Mouse (Mus musculus) testis, postnatal 14 days (tissue): Measurements from ENCODE around the gene Phlda1.
"Not testable (repeated sequence)": the region's sequence is repeated elsewhere in the genome, so short reads cannot be mapped to it uniquely, and the experiment has no call there.

Experiments
- DNase-seq: peaks from one replicate; pipeline ENCODE4 v3.0.0; 2021; ENCODE audit warnings: low spot score

Phlda1 gene

DNA sequence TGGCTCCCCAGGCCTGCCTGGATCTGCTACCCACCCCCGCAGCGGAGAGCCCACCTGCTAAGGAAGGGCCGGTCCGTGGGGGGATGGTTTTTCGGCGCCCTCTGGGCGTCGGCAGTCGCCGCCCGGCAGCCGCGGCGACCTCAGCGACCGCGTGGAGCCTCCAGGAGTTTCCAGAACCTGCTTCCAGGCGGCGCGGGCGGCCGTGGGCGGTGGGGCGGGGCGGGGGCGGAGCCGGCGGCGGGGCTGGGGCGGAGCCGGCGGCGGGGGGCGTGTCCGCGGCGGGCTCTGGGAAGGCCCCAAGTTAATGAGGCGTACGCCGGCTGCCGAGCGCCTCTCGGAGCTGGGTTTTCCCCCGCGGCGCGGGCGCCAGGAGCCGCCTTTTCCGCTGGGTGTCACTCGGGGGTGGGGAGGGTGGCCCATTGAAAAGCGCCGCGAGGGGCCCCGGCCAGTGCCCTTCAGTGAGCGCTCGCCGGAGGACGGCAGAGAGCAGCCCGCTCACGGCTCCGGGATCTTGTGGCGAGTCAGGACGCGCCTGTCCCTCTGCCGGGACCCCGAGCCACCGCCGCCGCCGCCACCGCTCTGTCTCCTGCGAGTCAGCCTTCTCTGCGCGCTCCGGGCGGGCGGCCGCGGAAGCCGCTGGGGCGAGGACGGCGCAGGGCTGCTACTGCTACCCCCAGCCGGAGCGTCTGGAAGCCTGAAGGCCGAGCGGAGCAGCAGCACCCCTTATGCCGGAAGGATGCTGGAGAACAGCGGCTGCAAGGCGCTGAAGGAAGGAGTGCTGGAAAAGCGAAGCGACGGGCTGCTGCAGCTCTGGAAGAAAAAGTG lies at the start of gene Phlda1:
Gene Phlda1 (plus strand): TSS at position 186 of the 825 bp plus-strand sequence.
- DNase-seq, result peak; percentile 88

DNA sequence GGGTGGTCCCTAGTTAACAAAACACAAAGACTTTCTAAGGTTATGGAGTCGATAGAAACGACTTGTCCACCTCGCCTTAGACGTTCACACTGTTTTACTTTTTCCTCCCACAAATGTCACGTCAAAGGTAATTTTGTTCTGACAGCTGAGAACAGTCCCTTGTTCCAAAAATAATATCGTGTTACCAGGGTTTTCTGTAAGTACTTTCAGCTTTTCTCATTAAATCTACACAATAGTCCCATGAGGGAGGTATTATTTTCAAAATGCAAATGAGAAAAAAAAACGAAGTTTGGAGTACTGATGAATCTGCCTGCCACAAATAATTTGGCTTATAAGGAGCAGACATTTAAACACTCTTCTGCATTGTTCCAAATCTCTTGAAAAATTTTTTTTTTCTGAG lies 48.0 kb upstream of the Phlda1 start:
- DNase-seq, result no peak

- no peak for DNase-seq
Measured at GRCm38 (mm10) chr10:111459040-111459439, 47.0 kb upstream of the Phlda1 start.

DNA sequence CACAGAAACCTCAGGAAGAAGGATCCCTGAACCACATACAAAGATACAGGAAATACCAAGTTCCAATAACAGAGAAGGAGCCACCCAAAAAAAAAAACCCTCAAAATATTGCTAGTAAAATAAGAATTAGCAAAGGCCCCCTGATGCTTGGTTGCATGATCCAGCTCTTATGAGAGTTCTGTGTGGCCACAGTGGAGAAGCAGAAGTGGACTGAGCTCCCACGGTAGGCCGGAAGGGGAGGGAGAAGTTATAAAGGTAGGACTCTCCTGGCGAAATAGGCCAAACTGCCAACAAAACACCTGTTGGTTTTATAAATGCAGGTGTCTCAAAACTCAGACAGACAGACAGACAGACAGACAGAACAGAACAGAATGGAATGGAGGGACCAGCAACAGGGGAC lies 46.2 kb upstream of the Phlda1 start:
- no peak for DNase-seq

DNA sequence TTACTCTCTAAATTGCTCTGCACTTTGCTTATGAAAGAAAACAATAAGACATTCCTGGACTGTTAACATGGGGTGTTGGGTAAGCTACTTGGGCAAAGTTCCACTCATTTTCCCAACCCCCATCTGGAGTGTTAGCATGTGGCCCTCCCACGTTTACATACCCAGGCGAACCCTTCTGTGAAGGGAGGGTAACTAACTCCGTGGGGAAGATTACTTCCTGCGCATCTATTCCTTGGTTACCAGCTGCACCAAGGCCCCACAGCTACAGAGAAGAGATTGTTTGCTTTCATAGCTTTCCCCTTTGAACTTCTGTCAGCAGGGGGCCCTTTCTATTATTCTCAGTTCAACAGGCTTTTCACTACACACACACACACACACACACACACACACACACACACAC lies 45.7 kb upstream of the Phlda1 start:
- DNase-seq, result no peak

DNA sequence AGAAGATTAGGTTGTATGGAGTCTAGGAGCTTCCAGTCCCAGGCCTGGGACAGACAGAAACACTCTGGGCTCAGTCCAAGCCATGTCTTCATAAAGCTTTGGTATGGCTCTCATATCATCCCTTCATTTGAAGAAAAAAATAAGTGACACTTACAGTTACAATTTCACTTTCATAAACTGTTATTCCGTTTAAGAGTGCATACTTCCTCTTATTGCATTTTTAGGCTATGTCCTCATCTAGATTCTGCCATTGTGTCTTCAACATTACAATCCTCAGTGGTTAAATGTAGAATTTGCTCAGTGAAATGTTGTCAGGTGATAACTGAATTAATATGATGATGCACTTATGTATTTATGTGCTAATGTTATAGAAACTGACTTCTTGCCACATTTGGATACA lies 41.3 kb upstream of the Phlda1 start:
- no peak for DNase-seq

- no peak for DNase-seq
Measured at GRCm38 (mm10) chr10:111465409-111465808, 40.7 kb upstream of the Phlda1 start.

DNA sequence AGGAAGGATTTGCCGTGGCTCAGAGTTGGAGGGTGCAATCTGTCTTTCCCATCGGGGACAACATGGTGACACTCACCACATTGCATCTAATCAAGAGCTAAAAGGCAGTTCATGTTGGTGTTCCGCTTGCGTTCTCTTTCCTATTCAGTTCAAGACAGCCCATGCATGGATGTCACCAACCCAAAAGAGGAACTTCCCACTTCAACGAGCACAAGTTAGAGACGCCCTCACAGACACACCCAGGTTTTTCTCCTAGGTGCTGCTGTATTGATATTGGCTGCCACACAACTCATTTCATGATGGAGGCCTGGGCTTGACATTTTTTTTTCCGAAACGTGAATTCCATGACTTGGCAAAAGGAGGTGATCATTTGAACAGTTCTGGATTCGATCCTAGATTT lies 34.9 kb upstream of the Phlda1 start:
- DNase-seq, result no peak

DNA sequence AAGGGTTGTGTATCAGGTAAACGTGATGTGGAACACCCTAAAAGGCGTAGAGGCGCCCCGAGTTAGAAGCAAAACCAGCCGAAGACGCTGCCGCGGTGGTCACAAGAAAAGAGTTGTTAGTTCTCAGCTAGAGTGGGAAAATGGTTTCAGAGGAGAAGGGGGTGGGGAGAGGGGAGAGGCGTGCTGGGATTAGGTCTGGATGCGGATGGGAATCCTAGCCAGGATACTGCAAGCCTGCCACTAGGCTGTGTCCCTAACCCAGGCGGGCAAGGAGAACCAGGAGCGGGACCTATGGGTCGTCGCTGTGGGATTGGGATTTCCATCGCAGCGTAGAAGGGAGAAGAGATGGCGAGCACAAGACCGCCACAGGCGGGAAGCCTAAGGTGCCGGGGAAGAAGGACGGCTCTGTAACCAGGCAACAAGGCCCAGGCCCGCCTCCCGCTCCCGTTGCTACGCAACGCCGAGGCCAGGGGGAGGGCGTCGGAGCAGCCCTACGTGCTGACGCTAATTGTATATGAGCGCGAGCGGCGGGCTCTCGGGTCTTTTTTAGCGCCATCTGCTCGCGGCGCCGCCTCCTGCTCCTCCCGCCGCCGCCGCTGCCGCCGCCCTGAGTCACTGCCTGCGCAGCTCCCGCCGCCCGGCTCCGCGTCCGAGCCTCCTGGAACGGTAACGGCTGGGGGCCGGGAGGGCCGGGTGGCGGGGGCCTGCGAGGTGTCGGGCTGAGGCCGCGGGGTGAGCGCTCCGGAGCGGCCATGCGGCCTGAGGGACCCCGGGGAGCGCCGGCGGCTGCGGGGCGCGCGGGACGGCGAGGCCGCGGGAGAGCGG lies 33.2 kb upstream of the Phlda1 start, which contains the start of gene Nap1l1:
Gene Nap1l1 (plus strand): TSS at position 538 of the 825 bp plus-strand sequence.
- DNase-seq, result peak; percentile 98

GRCm38 (mm10) chr10:111473511-111474371 lies 32.3 kb upstream of the Phlda1 start:
- peak; percentile 77 for DNase-seq

GRCm38 (mm10) chr10:111476301-111476700 lies 29.8 kb upstream of the Phlda1 start:
- no peak for DNase-seq

DNA sequence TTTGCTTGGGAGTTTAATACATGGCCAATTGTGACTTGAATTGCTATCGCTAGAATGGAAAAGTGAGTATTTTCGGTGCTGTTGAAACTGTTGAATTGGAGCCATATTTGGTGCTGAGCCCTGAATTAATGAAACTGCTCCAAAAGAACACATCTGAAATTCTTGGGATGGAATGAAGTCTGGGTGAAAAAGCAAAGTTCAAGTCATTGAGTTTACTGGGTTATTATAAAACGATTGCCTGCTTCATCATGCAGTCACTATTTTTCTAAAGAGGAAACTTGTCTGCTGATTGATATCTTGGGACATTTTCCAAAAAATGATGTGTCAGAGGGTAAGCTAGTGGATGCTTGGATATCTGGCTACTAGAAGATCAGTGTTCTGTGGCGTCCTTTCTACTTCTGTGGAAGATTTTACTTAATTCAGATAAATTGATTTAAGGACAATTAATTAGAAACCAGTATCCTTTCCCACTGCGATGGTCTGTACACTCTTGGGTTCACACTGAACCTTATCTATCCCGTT lies 29.0 kb upstream of the Phlda1 start:
- no peak for DNase-seq

GRCm38 (mm10) chr10:111479599-111479998 lies 26.5 kb upstream of the Phlda1 start:
- DNase-seq, result no peak

GRCm38 (mm10) chr10:111482654-111483053 lies 23.4 kb upstream of the Phlda1 start:
- no peak for DNase-seq

- no peak for DNase-seq
Measured at GRCm38 (mm10) chr10:111484079-111484478, 22.0 kb upstream of the Phlda1 start.

DNA sequence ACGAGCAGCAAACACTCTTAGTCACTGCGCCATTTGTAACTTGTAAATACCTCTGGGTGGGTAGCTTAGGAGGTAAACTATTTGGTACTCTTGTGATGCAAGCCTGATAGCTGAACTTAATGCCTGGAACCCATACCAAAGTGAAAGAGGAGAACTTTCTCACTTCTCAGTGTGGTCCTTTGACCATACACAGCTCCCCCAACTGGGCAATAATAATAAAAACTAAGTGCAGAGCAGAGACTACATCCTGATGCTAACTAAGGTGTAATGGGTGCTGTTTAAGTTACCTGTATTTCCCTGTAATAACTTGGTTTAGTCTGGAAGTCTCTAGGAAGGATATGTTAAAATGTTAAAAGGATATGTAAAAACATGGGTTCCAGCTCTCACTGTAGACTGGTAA lies 17.3 kb upstream of the Phlda1 start:
- DNase-seq, result no peak

GRCm38 (mm10) chr10:111490079-111490478 lies 16.0 kb upstream of the Phlda1 start:
- DNase-seq, result not testable (repeated sequence)

DNA sequence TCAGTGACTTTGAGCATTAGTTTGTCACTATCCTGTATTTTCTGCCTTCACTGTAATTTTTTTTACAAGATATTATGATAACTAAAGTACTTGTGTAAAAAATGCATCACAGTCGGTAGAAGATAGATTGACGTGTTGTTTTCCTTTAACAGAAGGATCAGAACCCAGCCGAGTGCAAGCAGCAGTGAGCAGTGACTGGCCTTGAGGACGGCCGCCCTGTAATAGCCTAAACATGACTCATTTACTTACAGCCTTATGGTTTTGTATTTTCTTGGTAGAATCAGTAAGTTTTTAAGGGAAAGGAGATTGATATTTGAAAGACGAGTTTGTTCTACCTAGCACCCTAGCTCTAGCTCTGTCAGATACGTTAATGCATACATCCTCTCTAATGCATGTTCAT lies 10.2 kb upstream of the Phlda1 start:
- no peak for DNase-seq

GRCm38 (mm10) chr10:111499892-111500291 lies 6.2 kb upstream of the Phlda1 start:
- DNase-seq, result no peak

- DNase-seq, result peak; percentile 68
Measured at GRCm38 (mm10) chr10:111503071-111503470, 3.0 kb upstream of the Phlda1 start.

DNA sequence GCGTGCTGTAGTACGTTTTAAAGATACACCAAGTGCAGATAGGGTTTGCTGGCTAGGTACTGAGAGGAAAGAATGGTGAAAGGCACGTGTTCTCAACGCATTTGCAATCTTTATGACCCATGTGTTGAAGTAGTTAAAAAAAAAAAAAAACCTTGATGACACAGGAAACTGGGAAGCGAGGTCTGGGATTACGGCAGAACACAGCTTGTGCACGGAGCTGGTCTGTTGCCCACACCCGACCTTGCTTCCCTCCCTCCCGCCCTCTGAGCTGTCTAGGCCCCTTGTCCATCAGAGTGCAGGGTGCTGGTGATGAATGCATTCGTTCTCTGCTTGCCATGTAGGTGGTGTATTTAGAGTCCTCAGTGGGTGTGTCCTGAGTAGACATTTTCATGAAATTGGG lies 2.4 kb upstream of the Phlda1 start:
- no peak for DNase-seq

GRCm38 (mm10) chr10:111504606-111505005 lies 1.5 kb upstream of the Phlda1 start:
- no peak for DNase-seq
